Mouse (Mus musculus) forebrain, embryonic 13.5 days (tissue): ENCODE data around the gene Pofut2. TPM values are rescaled to one million over a fixed set of nuclear protein-coding genes. Genes with fewer than 3 reads are reported as not detected.
"Not testable (repeated sequence)": the region's sequence is repeated elsewhere in the genome, so short reads cannot be mapped to it uniquely, and the experiment has no call there.

Experiments
- ATAC-seq: fragments of 200-750 bp; cut with Nextera tagmentation; 2 replicates; pipeline ENCODE4 v1.8.0; 2017
- H3K27ac ChIP-seq: fragments of 300-500 bp; sonication (generic); 2 replicates; pipeline ENCODE4 v1.5.1; 2015; ENCODE audit warnings: inconsistent platforms, mild to moderate bottlenecking, moderate library complexity
- H3K27me3 ChIP-seq: fragments of 300-500 bp; sonication (generic); 2 replicates; pipeline ENCODE4 v1.6.1; 2015; ENCODE audit warnings: mild to moderate bottlenecking, inconsistent platforms
- H3K36me3 ChIP-seq: fragments of 300-500 bp; sonication (generic); 2 replicates; pipeline ENCODE4 v1.6.1; 2015; ENCODE audit warnings: mild to moderate bottlenecking, inconsistent platforms; ENCODE audit not compliant: poor library complexity, severe bottlenecking
- H3K4me1 ChIP-seq: fragments of 300-500 bp; sonication (generic); 2 replicates; pipeline ENCODE4 v1.6.1; 2015; ENCODE audit warnings: inconsistent platforms
- H3K4me2 ChIP-seq: fragments of 300-500 bp; sonication (generic); 2 replicates; pipeline ENCODE4 v1.6.1; 2015; ENCODE audit warnings: inconsistent platforms, mild to moderate bottlenecking, moderate library complexity
- H3K4me3 ChIP-seq: fragments of 300-500 bp; sonication (generic); 2 replicates; pipeline ENCODE4 v1.5.1; 2015; ENCODE audit warnings: mild to moderate bottlenecking, inconsistent platforms
- H3K9ac ChIP-seq: fragments of 300-500 bp; sonication (generic); 2 replicates; pipeline ENCODE4 v1.6.1; 2015; ENCODE audit warnings: mild to moderate bottlenecking, inconsistent platforms
- H3K9me3 ChIP-seq: fragments of 300-500 bp; sonication (generic); replicated peaks from 2 replicates; pipeline ENCODE4 v1.6.1; 2016; ENCODE audit warnings: inconsistent platforms
- WGBS: fragments of 180-500 bp; shearing (Covaris S2); methylation state at CpG from one replicate; pipeline ENCODE4 v1.1.7; 2015; 5-methylcytosine and 5-hydroxymethylcytosine counted together
- polyA plus RNA-seq: library from polyadenylated mRNA; unstranded; fragments of >200 nt; fragmentation: Nextera tagmentation; extraction: Ambion mirVana; gene quantifications from 2 replicates; pipeline ENCODE4 v1.2.1, GENCODE M21; 2015

Gene Pofut2
- polyA plus RNA-seq, 1 experiment from 2014 or later = 46.6 TPM

- 61% methylated on average over 3 of the region's 3 CpGs for WGBS
- H3K9ac ChIP-seq = no peak overlapping the region
- no peak overlapping the region for H3K27ac ChIP-seq
- H3K27me3 ChIP-seq = no peaks in the 10 kb centered on the region
- no peak overlapping the region for H3K4me3 ChIP-seq
- no peaks in the 10 kb centered on the region for H3K36me3 ChIP-seq
- no peak for ATAC-seq
- H3K4me1 ChIP-seq = peaks cover 31% of the 10 kb centered on the region
- H3K9me3 ChIP-seq = no peaks in the 10 kb centered on the region
- H3K4me2 ChIP-seq = no peak overlapping the region
Measured at GRCm38 (mm10) chr10:77255231-77255630, 3.8 kb upstream of the Pofut2 start.

GRCm38 (mm10) chr10:77255676-77256075 lies 3.3 kb upstream of the Pofut2 start:
- 45% methylated on average over 3 of the region's 3 CpGs for WGBS
- Histone ChIP-seq H3K36me3 (peaks cover 2% of the 10 kb centered on the region), H3K9me3 (no peaks in the 10 kb centered on the region), H3K4me1 (peaks cover 35% of the 10 kb centered on the region), H3K27me3 (no peaks in the 10 kb centered on the region), H3K9ac (no peak overlapping the region), H3K4me3 (no peak overlapping the region), H3K27ac (no peak overlapping the region), H3K4me2 (no peak overlapping the region)
- ATAC-seq = no peak

- H3K4me3 ChIP-seq = peak overlapping the region; percentile 91
- no peaks in the 10 kb centered on the region for H3K27me3 ChIP-seq
- no peak overlapping the region for H3K27ac ChIP-seq
- 58% methylated on average over 4 of the region's 4 CpGs for WGBS
- peaks cover 29% of the 10 kb centered on the region for H3K4me1 ChIP-seq
- H3K9ac ChIP-seq = no peak overlapping the region
- no peak; the same call in 1 of the 2 replicates for ATAC-seq
- no peaks in the 10 kb centered on the region for H3K9me3 ChIP-seq
- H3K4me2 ChIP-seq = peak overlapping the region; percentile 91
- H3K36me3 ChIP-seq = peaks cover 27% of the 10 kb centered on the region
Measured at GRCm38 (mm10) chr10:77258041-77258590, 902 bp upstream of the Pofut2 start.

GRCm38 (mm10) chr10:77260166-77260875 lies 1.3 kb downstream of the Pofut2 start:
- peak overlapping the region; percentile 91 for H3K9ac ChIP-seq
- peak overlapping the region; percentile 91 for H3K4me2 ChIP-seq
- no peaks in the 10 kb centered on the region for H3K27me3 ChIP-seq
- 87% methylated on average over 17 of the region's 17 CpGs for WGBS
- no peaks in the 10 kb centered on the region for H3K9me3 ChIP-seq
- ATAC-seq = no peak
- no peak overlapping the region for H3K27ac ChIP-seq
- H3K4me1 ChIP-seq = peaks cover 27% of the 10 kb centered on the region
- peak overlapping the region; percentile 91 for H3K4me3 ChIP-seq
- peaks cover 49% of the 10 kb centered on the region for H3K36me3 ChIP-seq

- H3K4me1 ChIP-seq = no peaks in the 10 kb centered on the region
- H3K4me2 ChIP-seq = no peak overlapping the region
- H3K36me3 ChIP-seq = peaks cover 95% of the 10 kb centered on the region
- no peak for ATAC-seq
- no peak overlapping the region for H3K4me3 ChIP-seq
- H3K27ac ChIP-seq = no peak overlapping the region
- no peaks in the 10 kb centered on the region for H3K9me3 ChIP-seq
- 73% methylated on average over 8 of the region's 8 CpGs for WGBS
- H3K9ac ChIP-seq = no peak overlapping the region
- H3K27me3 ChIP-seq = no peaks in the 10 kb centered on the region
Measured at GRCm38 (mm10) chr10:77266281-77266680, 7.3 kb downstream of the Pofut2 start.

GRCm38 (mm10) chr10:77267027-77267426 lies 8.0 kb downstream of the Pofut2 start:
- Histone ChIP-seq H3K4me1 (no peaks in the 10 kb centered on the region), H3K27me3 (no peaks in the 10 kb centered on the region), H3K4me2 (no peak overlapping the region), H3K4me3 (no peak overlapping the region), H3K36me3 (peaks cover 88% of the 10 kb centered on the region), H3K9ac (no peak overlapping the region), H3K9me3 (no peaks in the 10 kb centered on the region), H3K27ac (no peak overlapping the region)
- ATAC-seq = no peak
- 97% methylated on average over 14 of the region's 14 CpGs for WGBS

- Histone ChIP-seq H3K4me3 (no peak overlapping the region), H3K4me2 (no peak overlapping the region), H3K36me3 (peaks cover 67% of the 10 kb centered on the region), H3K9me3 (no peaks in the 10 kb centered on the region), H3K27me3 (no peaks in the 10 kb centered on the region), H3K4me1 (no peaks in the 10 kb centered on the region; the same call in 1 of the 2 replicates), H3K9ac (no peak overlapping the region), H3K27ac (no peak overlapping the region)
- WGBS = 87% methylated on average over 7 of the region's 7 CpGs
- ATAC-seq = no peak
Measured at GRCm38 (mm10) chr10:77269129-77269528, 10.1 kb downstream of the Pofut2 start.

GRCm38 (mm10) chr10:77272980-77273730 lies 14.1 kb downstream of the Pofut2 start:
- WGBS = 51% methylated on average over 11 of the region's 11 CpGs
- Histone ChIP-seq H3K36me3 (peaks cover 26% of the 10 kb centered on the region), H3K9me3 (no peaks in the 10 kb centered on the region), H3K4me2 (no peak overlapping the region), H3K4me1 (no peaks in the 10 kb centered on the region; the same call in 1 of the 2 replicates), H3K27me3 (no peaks in the 10 kb centered on the region), H3K9ac (no peak overlapping the region), H3K4me3 (no peak overlapping the region), H3K27ac (no peak overlapping the region)
- ATAC-seq = no peak

- no peaks in the 10 kb centered on the region for H3K27me3 ChIP-seq
- H3K4me1 ChIP-seq = no peaks in the 10 kb centered on the region; the same call in 1 of the 2 replicates
- H3K27ac ChIP-seq = no peak overlapping the region
- no peak overlapping the region for H3K4me3 ChIP-seq
- H3K36me3 ChIP-seq = peaks cover 20% of the 10 kb centered on the region
- H3K9me3 ChIP-seq = no peaks in the 10 kb centered on the region
- H3K4me2 ChIP-seq = no peak overlapping the region
- ATAC-seq = no peak
- H3K9ac ChIP-seq = no peak overlapping the region
Measured at GRCm38 (mm10) chr10:77273798-77274197, 14.8 kb downstream of the Pofut2 start.

GRCm38 (mm10) chr10:77282085-77282484 lies 23.1 kb downstream of the Pofut2 start:
- not testable (repeated sequence) for H3K4me3 ChIP-seq, H3K4me1 ChIP-seq, H3K4me2 ChIP-seq, H3K36me3 ChIP-seq, H3K9me3 ChIP-seq, H3K27me3 ChIP-seq, H3K9ac ChIP-seq, H3K27ac ChIP-seq, ATAC-seq
- WGBS = 53% methylated on average over 1 of the region's 1 CpGs

- Histone ChIP-seq H3K36me3 (no peaks in the 10 kb centered on the region), H3K4me3 (no peak overlapping the region), H3K9ac (no peak overlapping the region), H3K27me3 (peaks cover 3% of the 10 kb centered on the region; the same call in 1 of the 2 replicates), H3K4me1 (peaks cover 11% of the 10 kb centered on the region; the same call in 1 of the 2 replicates), H3K27ac (no peak overlapping the region), H3K9me3 (no peaks in the 10 kb centered on the region), H3K4me2 (no peak overlapping the region)
- 22% methylated on average over 6 of the region's 6 CpGs for WGBS
- ATAC-seq = 0 out of 2 replicates have a peak, but pooled peaks have one; percentile 38
Measured at GRCm38 (mm10) chr10:77282822-77283221, 23.8 kb downstream of the Pofut2 start.

GRCm38 (mm10) chr10:77284832-77285231 lies 25.8 kb downstream of the Pofut2 start:
- ATAC-seq = no peak
- WGBS = 68% methylated on average over 6 of the region's 6 CpGs
- Histone ChIP-seq H3K9me3 (no peaks in the 10 kb centered on the region), H3K27me3 (peaks cover under 1% of the 10 kb centered on the region; the same call in 1 of the 2 replicates), H3K4me1 (peaks cover 11% of the 10 kb centered on the region; the same call in 1 of the 2 replicates), H3K4me3 (no peak overlapping the region), H3K36me3 (no peaks in the 10 kb centered on the region), H3K4me2 (no peak overlapping the region), H3K9ac (no peak overlapping the region), H3K27ac (no peak overlapping the region)
